Mouse (Mus musculus) T-helper 2 cell (primary cell): ENCODE data around the gene Faap20.

Experiments used
- in situ Hi-C: fragments of 300-600 bp; cut with MboI, MseI; formaldehyde crosslinking; loops from one replicate; pipeline ENCODE4 v1.15.1; 2025; ENCODE audit warnings: high pct_unique_total_duplicates

Gene Faap20

GRCm38 (mm10) chr4:155219271-155220212 lies 30.1 kb upstream of the Faap20 start:
- in situ Hi-C loops, result loop anchor here (25.0 kb wide), 1 partner anchor 1257 kb away; the partner anchor contains the start of gene A430005L14Rik

GRCm38 (mm10) chr4:155220213-155221100 lies 29.1 kb upstream of the Faap20 start:
- in situ Hi-C loops, result loop anchor here (25.0 kb wide), 1 partner anchor 1258 kb away; the partner anchor contains the start of gene A430005L14Rik

DNA sequence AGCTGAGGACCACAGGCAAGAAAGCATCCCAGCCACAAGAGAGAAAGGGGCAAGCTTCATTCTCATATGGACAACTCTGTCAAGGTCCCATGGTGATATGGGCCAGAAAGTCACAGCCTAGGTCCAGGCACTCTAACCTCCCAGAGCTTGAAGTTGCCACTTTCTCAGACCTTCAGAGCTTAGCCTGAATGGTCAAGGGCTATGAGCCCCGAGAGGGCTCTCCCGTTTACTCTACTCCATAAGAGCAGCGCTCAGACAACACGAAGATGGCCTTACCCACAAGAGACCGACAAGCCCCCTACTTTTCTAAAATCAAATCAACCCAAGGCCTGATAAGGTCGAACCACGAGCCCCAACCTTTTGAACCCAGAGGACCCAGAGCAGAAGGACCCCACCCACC lies 28.5 kb upstream of the Faap20 start:
- in situ Hi-C loops, result loop anchor here (25.0 kb wide), 1 partner anchor 1259 kb away; the partner anchor contains the start of gene A430005L14Rik

DNA sequence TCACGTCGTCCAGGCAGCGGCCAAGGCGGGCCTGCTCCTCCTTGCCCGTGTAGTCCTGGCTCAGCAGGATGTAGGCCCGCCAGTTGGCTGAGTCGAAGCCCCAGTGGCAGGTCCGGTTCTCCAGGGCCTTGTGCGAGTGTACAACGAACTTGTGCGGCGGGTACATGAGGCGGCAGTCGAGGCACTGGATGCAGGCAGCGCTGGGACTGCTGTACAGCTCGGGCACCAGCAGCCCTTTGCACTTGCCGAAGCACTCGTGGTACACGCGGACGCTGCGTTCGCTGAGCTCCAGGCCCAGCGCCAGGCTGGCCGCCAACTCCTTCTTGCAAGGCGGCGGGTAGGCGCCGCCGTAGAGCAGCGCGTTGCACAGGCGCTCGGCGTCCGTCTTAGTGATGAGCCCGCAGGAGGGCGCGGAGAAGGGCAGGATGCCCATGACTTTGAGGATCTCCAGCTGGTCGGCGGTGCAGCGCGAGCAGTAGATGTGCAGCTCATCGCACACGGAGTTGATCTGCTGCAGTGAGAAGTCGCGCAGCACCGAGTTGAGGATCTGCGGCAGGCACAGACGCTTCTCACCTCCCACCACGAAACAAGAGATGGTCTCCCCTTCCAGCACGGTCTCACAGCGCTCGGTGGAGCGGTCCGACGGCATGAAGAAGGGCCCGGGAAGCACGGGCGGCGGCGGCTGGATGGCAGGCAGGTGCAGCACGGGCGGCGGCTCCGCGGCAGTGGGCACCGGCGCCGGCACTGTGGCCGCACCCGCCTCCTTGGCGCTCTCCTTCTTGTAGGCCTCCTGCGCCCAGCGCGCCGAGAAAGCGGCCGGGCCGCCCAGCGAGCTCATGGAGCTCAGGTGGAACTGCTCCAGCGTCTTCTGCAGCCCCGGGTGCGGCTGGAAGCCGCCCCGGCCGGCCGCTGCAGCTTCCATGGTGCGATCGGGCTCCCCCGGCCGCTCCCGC lies 27.7 kb upstream of the Faap20 start:
- in situ Hi-C loops, result loop anchor here (25.0 kb wide), 1 partner anchor 1260 kb away; the partner anchor contains the start of gene A430005L14Rik

- in situ Hi-C loops, result loop anchor here (25.0 kb wide), 1 partner anchor 1260 kb away; the partner anchor contains the start of gene A430005L14Rik
Observed at GRCm38 (mm10) chr4:155222552-155222840, 27.1 kb upstream of the Faap20 start, which contains the start of gene Ski. Gene Ski, minus strand, starts transcription at chr4:155222592.

DNA sequence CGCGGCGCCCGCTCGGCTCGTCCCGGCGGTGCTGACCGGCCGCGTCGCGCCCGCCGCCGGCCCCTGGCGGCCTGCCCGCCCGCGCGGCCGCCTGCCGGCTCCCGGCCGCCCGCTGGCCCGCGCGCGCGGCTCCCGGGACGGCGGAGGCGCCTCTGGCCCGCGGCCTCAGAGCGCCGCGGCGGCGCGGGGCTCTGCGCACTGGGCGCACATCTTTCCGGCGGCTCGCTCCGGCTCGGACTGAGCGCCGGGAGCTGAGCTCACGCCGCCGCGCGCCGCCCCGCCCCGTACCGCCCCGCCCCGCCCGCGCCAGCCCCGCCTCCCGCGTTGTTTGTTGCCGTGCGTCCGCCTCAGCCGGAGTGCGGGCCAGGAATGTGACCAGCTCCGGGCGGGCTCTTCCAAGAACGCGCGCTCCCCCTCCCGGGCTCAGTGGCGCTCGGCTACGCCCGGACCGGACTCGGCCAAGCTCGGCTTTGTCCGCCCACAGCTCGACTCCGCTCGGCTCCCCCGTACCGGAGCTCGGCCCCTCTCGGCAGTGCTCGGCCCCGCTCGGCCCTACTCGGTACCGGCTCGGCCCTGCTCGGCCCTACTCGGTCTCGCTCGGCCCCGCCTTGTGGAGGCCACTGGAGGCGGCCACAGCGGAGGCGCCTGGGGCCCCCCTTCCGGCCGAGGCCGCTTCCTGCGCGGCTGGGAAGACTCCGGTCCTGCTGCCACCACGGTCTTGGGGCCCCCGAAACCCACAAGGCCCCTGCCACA lies 26.6 kb upstream of the Faap20 start:
- in situ Hi-C loops, result loop anchor here (25.0 kb wide), 1 partner anchor 1261 kb away; the partner anchor contains the start of gene A430005L14Rik

DNA sequence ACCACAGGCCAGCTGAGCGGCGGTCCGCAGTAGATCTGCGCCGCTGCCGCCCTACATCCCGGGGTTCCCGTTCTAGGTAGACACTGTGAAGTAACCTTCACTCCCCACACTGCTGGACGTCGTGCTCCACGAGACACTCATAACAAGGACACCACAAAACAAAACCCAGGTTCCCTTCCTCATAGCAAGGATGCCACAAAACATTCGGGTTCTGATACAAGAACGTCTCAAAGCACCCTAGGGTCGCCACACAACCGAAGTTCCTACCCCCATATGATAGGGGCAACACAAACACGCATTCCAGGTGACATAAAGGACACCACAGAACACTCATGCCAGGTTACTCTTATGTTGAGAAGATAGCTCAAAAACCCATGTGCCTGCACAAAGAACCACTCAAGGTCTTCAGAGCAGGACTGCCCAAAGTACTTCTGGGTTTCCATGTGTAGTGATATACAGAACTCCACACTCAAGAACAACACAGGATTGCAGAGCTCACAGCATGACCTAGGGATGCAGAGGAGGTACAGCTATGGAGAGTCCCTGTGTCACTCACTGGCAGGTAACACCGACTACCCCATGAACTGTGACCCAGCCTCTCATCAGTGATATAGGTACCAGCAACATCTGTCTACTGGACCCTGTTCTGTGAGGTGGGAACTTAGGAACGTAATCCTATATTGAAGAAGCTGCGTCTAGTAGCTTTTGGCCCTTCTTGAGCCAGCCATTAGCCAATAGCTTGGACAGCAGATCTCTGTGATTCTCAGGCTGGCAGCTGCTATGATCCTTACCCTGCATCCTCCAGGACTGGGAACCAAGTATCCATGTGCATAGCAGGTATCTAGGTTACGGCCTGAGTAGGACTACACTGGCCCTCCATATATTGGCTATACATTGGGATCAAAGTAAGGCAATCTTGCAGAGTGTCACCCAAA lies 25.7 kb upstream of the Faap20 start:
- in situ Hi-C loops, result loop anchor here (25.0 kb wide), 1 partner anchor 1262 kb away; the partner anchor contains the start of gene A430005L14Rik

DNA sequence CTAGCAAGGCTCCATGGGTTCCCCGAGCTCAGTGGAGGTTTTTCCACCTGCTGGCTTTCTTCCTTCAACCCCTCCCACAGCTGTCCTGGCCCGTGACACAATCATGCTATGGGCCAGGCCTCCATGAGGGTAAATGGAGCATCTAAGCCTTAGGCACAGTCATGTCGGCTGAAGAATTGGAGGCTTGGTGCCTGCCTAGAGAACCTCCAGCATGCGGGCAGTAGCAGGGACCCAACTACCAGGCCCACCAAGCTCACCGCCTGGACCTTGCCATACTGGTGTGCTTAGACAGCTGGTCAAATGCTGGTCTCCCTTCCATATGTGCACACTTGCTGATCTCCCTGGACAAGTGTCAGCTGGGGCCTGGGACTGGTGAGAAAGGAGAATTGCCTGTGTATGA lies 23.7 kb upstream of the Faap20 start:
- in situ Hi-C loops, result no loop called here

- in situ Hi-C loops, result no loop called here
Observed at GRCm38 (mm10) chr4:155227986-155228385, 21.6 kb upstream of the Faap20 start.

GRCm38 (mm10) chr4:155228461-155228860 lies 21.1 kb upstream of the Faap20 start:
- in situ Hi-C loops, result no loop called here

DNA sequence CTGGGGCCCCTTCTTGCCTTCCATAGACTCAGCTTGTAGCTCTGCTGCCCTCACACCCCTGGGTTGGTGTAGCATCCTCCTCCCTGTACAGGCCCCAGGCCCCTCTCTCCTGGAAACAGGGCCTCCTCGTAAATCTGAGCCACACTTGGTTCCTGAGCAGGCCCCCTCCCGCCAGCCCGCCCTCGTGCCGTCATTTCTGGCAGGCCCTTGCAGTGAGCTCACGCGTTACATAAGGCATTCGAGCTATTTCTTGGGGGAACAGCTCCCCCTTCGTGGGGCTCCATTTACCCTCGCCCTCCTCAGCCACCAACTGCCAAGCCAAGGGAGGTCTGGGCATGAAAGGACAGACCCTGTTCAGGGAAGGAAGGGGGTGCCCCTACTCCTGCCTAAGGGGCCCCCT lies 15.7 kb upstream of the Faap20 start:
- in situ Hi-C loops, result no loop called here

- in situ Hi-C loops, result no loop called here
Observed at GRCm38 (mm10) chr4:155234371-155235310, 15.0 kb upstream of the Faap20 start.

GRCm38 (mm10) chr4:155235311-155236119 lies 14.1 kb upstream of the Faap20 start:
- in situ Hi-C loops, result no loop called here

GRCm38 (mm10) chr4:155236737-155237385 lies 12.7 kb upstream of the Faap20 start:
- in situ Hi-C loops, result no loop called here

DNA sequence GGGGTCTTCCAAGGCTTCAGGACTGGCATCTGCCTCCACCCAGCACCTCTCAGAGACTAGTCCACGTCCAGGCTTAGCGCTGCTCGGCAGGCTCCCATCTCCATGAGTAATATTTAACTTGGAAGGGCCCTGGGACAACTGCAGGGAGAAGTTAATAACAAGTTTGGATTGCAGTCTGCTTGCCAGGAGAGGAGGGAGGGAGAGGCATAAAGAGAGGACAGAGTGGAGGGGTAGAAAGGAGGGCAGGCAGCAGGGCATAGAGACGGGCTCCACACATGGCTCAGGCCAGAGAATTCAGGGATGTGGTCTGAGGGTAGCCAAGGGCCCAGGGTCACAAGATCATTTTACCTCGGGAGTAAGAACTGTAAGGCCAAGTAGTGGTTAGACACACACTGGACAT lies 11.3 kb upstream of the Faap20 start:
- in situ Hi-C loops, result no loop called here

DNA sequence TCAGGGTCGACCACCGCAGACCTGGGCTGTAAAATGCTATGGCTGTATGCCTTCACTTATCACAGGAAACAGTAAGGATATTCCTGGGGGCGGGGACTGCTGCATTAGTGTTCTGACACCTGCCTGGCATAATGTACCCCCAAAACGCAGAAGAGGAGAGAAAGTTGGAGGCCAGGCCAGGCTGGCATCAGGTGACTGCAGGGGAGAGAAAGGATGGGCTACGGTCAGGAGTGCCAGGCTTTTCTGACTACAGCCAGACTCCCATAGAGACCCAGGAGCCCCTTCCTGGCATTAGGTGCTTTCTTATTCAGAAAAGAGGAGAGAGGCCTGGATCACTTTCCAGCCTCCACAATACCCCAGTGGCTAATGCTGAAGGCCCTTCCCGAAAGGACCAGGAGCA lies 10.1 kb upstream of the Faap20 start:
- in situ Hi-C loops, result no loop called here
